Mouse (Mus musculus): ENCODE data around the gene Dap. TPM values are rescaled to one million over a fixed set of nuclear protein-coding genes. Genes with fewer than 3 reads are reported as not detected.

Gene Dap
- polyA plus RNA-seq, 1 experiment: 53.3 TPM

DNA sequence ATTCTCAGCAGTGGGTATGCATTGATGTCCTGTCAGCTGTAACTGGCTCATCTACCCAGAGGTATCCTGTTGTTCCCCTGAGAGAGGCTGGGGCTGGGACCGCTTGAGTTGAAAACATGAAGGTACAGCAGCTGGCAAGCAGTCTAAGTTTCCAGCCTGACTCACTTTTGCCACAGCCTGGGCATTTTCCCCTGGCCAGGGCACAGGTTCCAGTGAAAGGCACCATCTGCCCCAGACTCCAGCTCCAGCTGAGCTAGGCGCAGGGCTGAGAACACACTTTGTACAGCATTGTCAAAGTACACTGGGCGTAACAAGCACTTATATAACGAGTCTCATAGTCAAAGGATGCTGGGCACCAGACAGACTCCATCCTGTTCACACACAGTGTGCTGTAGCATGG lies 29.8 kb downstream of the Dap start:
- no peak for TF ChIP-seq POLR2A (IDR thresholded peaks at IDR 0.05; ENCODE audit: control insufficient read depth, low read depth, low read length)
- no peak for TF ChIP-seq CTCF (IDR thresholded peaks at IDR 0.05; ENCODE audit: control insufficient read depth, insufficient read depth, insufficient replicate concordance, low read depth, low read length)
- Histone ChIP-seq H3K4me3 (ENCODE audit: control insufficient read depth, low read depth, low read length) (no peak overlapping the region), H3K36me3 (ENCODE audit: control insufficient read depth, insufficient read depth, low read length) (no peaks in the 10 kb centered on the region), H3K27me3 (ENCODE audit: control insufficient read depth, insufficient read depth, low read length) (no peaks in the 10 kb centered on the region), H3K27ac (ENCODE audit: control insufficient read depth, insufficient read depth, low read depth, low read length) (no peak overlapping the region), H3K4me1 (ENCODE audit: control insufficient read depth, insufficient read depth, low read length) (no peaks in the 10 kb centered on the region; the same call in 1 of the 2 replicates)

DNA sequence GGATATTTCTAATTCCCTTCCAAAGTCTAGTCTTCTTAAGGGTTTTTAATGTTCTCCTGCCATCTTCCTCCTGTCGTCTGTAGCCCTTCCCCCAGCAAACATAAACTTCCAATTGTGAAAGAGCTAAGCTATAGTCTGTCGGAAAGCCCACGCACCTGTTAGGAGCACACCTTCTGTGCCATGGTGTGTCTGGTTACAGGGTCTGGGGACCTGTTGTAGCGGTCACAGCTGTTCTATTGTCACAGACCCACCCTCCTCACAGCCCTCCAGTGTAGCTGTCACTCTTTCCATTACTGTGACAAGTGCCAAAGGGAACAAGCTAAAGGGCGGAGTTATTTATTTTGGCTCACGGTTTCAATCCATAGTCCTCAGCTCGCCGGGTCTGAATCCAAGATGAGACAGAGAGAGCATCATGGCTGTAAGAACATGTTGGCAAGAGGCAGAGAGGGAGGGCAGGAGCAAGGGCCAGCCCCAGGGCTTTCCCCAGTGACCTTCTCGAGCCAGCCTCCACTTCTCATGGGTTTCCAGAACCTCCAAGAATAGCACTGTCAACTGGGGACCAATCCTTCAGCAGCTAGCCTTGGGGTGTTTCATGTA lies 30.9 kb downstream of the Dap start:
- Histone ChIP-seq H3K36me3 (ENCODE audit: control insufficient read depth, insufficient read depth, low read length) (no peaks in the 10 kb centered on the region), H3K27me3 (ENCODE audit: control insufficient read depth, insufficient read depth, low read length) (no peaks in the 10 kb centered on the region), H3K4me3 (ENCODE audit: control insufficient read depth, low read depth, low read length) (no peak overlapping the region), H3K27ac (ENCODE audit: control insufficient read depth, insufficient read depth, low read depth, low read length) (no peak overlapping the region), H3K4me1 (ENCODE audit: control insufficient read depth, insufficient read depth, low read length) (no peaks in the 10 kb centered on the region; the same call in 1 of the 2 replicates)
- TF ChIP-seq CTCF (IDR thresholded peaks at IDR 0.05; ENCODE audit: control insufficient read depth, insufficient read depth, insufficient replicate concordance, low read depth, low read length): no peak
- TF ChIP-seq POLR2A (IDR thresholded peaks at IDR 0.05; ENCODE audit: control insufficient read depth, low read depth, low read length): no peak

DNA sequence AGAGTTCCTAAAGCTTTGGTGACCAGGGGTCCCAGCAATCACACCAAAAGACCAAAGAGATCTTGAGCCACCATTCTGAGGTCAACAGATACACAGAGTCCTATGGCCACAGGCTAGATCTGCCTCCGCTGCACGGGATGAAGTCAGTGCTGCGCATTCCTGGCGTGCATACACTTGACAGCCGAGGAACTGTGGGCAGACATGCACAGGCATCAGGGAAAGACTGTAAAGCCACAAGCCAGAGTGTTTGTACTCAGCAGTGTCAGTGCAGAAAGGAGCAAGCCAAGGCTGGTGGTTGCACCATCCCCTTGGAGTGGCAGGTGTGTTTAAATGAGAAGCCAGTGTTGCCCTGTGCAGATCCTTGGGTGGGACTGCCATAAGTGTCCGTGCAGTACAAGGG lies 31.6 kb downstream of the Dap start:
- Histone ChIP-seq H3K36me3 (ENCODE audit: control insufficient read depth, insufficient read depth, low read length) (no peaks in the 10 kb centered on the region), H3K27ac (ENCODE audit: control insufficient read depth, insufficient read depth, low read depth, low read length) (no peak overlapping the region), H3K4me3 (ENCODE audit: control insufficient read depth, low read depth, low read length) (no peak overlapping the region), H3K4me1 (ENCODE audit: control insufficient read depth, insufficient read depth, low read length) (no peaks in the 10 kb centered on the region; the same call in 1 of the 2 replicates), H3K27me3 (ENCODE audit: control insufficient read depth, insufficient read depth, low read length) (no peaks in the 10 kb centered on the region)
- no peak for TF ChIP-seq POLR2A (IDR thresholded peaks at IDR 0.05; ENCODE audit: control insufficient read depth, low read depth, low read length)
- TF ChIP-seq CTCF (IDR thresholded peaks at IDR 0.05; ENCODE audit: control insufficient read depth, insufficient read depth, insufficient replicate concordance, low read depth, low read length): no peak

DNA sequence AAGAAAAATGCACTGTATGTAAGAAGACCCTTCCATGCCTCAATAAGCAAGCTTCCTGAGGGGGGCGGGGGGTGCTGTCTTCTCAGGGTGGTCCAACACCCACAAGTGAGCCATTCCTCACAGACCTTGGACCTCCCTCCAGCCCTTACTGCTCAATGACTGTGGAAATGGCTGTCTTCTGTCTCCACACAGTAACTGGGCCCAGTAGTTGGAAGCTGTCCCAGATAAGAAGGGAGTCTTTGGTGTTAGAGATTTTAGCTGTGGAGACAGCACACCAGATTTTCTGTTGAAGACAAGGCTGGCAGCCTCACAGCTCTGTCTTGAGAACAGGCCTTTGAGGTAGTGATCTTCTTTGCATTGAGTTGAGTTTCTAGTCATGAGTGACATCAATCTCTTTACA lies 33.2 kb downstream of the Dap start:
- Histone ChIP-seq H3K4me3 (ENCODE audit: control insufficient read depth, low read depth, low read length) (no peak overlapping the region), H3K4me1 (ENCODE audit: control insufficient read depth, insufficient read depth, low read length) (no peaks in the 10 kb centered on the region; the same call in 1 of the 2 replicates), H3K36me3 (ENCODE audit: control insufficient read depth, insufficient read depth, low read length) (no peaks in the 10 kb centered on the region), H3K27ac (ENCODE audit: control insufficient read depth, insufficient read depth, low read depth, low read length) (no peak overlapping the region), H3K27me3 (ENCODE audit: control insufficient read depth, insufficient read depth, low read length) (no peaks in the 10 kb centered on the region)
- TF ChIP-seq POLR2A (IDR thresholded peaks at IDR 0.05; ENCODE audit: control insufficient read depth, low read depth, low read length) (no peak), CTCF (IDR thresholded peaks at IDR 0.05; ENCODE audit: control insufficient read depth, insufficient read depth, insufficient replicate concordance, low read depth, low read length) (no peak)

DNA sequence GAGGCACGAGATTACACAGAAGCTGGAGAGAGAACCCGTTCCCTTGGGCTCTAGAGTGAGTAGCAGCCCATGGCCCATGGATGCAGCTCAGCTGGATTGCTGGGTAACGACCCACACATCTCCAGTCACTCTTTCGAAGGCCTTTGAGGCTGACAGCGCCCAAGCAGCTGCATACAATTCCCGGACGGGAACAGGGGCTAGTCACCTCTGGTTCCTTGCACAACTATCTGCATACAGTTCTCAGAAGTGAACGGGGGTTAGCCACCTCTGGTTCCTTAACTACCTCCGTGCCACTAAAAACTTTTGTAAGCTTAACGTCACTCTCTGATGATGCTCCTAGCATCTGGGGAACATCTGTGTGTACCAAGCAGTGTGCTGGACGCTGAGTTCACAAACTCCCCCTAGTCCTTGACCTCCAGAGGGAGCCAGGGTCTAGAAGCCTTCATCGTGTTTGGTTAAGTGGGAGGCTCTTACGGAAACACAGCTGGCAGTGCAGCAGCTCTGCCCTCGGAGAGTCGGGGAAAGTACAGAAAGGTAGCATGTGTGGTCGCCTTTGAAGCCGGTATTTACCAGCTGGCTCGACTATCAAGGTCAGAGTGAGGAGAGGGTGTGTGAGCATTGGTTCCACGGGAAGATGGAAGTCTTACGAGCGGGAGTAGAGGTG lies 34.0 kb downstream of the Dap start:
- TF ChIP-seq CTCF (IDR thresholded peaks at IDR 0.05; ENCODE audit: control insufficient read depth, insufficient read depth, insufficient replicate concordance, low read depth, low read length): no peak
- no peak for TF ChIP-seq POLR2A (IDR thresholded peaks at IDR 0.05; ENCODE audit: control insufficient read depth, low read depth, low read length)
- Histone ChIP-seq H3K27me3 (ENCODE audit: control insufficient read depth, insufficient read depth, low read length) (no peaks in the 10 kb centered on the region), H3K4me1 (ENCODE audit: control insufficient read depth, insufficient read depth, low read length) (no peaks in the 10 kb centered on the region; the same call in 1 of the 2 replicates), H3K36me3 (ENCODE audit: control insufficient read depth, insufficient read depth, low read length) (no peaks in the 10 kb centered on the region), H3K4me3 (ENCODE audit: control insufficient read depth, low read depth, low read length) (no peak overlapping the region), H3K27ac (ENCODE audit: control insufficient read depth, insufficient read depth, low read depth, low read length) (peak overlapping the region; percentile 15)

DNA sequence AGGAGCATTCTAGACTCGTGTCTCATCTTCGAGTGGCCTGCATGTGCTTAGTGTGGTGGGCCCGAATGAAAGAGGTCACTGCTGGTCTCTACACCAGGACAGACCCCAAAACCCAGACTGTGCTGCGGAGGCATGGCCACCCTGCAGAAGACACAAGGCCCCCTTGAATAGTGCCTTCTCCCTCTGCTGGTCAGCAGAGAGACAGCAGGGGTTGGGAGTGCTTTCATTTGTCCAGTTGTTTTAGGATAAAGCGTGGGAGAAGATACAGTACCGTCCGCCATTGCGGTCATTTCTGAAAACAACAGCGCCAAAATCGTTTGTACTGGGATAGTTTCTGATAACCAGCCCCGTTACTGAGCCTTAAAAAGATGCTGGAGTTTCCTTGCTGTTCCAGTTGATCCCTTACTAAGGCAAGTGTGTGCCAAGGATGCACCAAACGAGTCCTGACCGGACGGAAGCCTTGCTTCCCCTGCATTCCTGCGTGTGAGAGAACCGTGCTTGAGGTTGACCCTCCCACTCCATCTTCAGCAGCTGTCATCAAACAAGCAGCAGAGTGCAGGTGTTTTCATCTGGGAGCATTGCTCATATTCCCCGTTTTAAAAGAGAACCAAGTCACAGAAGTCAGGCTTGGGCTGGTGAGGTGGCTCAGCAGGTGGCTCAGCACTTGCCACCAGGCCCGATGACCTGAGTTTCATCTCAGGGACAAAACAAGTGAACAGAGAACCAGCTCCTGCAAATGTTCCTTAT lies 34.8 kb downstream of the Dap start:
- Histone ChIP-seq H3K4me3 (ENCODE audit: control insufficient read depth, low read depth, low read length) (no peak overlapping the region), H3K4me1 (ENCODE audit: control insufficient read depth, insufficient read depth, low read length) (no peaks in the 10 kb centered on the region; the same call in 1 of the 2 replicates)

DNA sequence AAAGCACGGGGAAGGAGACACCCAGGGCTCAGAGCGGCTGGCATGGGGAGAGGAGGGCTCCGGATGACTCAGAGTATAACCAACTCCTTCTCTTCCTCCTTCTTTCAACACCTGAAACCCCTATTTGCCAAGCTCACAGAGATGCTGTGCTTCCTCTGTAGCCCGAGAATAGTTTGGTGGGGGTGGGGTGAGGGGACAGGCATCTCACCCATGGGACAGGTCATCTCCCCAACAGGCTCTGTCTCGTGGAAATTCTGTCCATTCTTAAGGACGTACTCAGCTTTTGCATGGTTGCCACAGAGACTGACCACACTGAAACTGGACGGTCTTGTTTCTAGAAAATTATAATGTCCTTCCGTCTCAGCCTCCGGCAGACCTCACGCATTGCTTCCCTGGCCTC lies 37.0 kb downstream of the Dap start:
- H3K4me1 ChIP-seq (ENCODE audit: control insufficient read depth, insufficient read depth, low read length): no peaks in the 10 kb centered on the region; the same call in 1 of the 2 replicates
- H3K27me3 ChIP-seq (ENCODE audit: control insufficient read depth, insufficient read depth, low read length): no peaks in the 10 kb centered on the region
- H3K36me3 ChIP-seq (ENCODE audit: control insufficient read depth, insufficient read depth, low read length): no peaks in the 10 kb centered on the region
- no peak for TF ChIP-seq POLR2A (IDR thresholded peaks at IDR 0.05; ENCODE audit: control insufficient read depth, low read depth, low read length)
- TF ChIP-seq CTCF (IDR thresholded peaks at IDR 0.05; ENCODE audit: control insufficient read depth, insufficient read depth, insufficient replicate concordance, low read depth, low read length): no peak
- H3K4me3 ChIP-seq (ENCODE audit: control insufficient read depth, low read depth, low read length): no peak overlapping the region
- H3K27ac ChIP-seq (ENCODE audit: control insufficient read depth, insufficient read depth, low read depth, low read length): no peak overlapping the region

More for the DNA sequence above, 34.8 kb downstream of the Dap start:
- Histone ChIP-seq H3K27me3 (ENCODE audit: control insufficient read depth, insufficient read depth, low read length) (no peaks in the 10 kb centered on the region), H3K27ac (ENCODE audit: control insufficient read depth, insufficient read depth, low read depth, low read length) (peak overlapping the region; percentile 15), H3K36me3 (ENCODE audit: control insufficient read depth, insufficient read depth, low read length) (no peaks in the 10 kb centered on the region)
- TF ChIP-seq POLR2A (IDR thresholded peaks at IDR 0.05; ENCODE audit: control insufficient read depth, low read depth, low read length) (no peak), CTCF (IDR thresholded peaks at IDR 0.05; ENCODE audit: control insufficient read depth, insufficient read depth, insufficient replicate concordance, low read depth, low read length) (peak; percentile 42; the same call in 1 of the 2 replicates)

Measured in testis, adult 2 months (tissue).